Mouse (Mus musculus) cerebellum, postnatal 25 days (tissue): Measurements from ENCODE around the gene Olfr1297.

Source experiments
- DNase-seq, 2 experiments: peaks; one replicate each; pipeline ENCODE4 v3.0.0; 2021; ENCODE audit warnings: mixed read lengths in 2 of 2

Olfr1297 gene

DNA sequence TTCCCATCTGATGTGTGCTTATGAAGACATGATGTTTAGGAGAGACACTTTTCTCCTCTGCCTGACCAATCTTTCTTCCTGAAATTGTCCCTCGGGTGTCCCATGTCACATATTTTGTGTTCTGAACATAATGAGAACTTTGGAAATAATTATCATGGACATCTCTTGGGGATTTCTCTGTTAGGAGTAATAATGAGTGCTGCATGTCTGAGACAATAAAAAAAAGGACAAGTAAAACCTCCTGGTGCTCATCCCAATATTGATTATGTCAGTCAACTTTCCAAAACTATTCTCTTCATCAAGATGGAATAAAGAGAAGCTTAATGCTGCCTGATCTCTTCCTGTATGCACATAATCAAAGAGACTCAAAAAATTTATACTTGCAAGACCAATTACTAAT is at the start of gene Olfr1297:
Gene Olfr1297 (minus strand): TSS at position 101 of the 400 bp plus-strand sequence.
- DNase-seq = no peak

DNA sequence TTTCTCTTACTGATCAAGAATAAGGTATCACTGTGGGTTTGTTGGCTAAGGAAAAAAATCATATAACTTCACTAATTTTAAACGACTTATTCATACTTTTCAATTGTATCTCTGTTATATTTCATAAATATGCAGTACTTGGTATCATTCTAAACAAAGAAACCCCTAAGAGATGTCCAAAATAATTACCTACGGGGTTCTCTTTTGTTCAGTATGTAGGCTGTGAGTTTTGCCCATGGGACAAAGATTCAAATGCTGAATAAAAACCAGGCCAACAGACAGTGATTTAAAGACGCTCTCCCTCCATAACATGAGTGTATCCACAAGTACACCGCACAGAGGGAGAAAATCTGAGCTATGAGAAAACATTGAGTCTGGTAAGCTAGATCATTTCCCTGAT is 34.8 kb upstream of the Olfr1297 start, which contains the start of gene Olfr1299:
Gene Olfr1299 (plus strand): TSS at position 301 of the 400 bp plus-strand sequence.
- DNase-seq = no peak

DNA sequence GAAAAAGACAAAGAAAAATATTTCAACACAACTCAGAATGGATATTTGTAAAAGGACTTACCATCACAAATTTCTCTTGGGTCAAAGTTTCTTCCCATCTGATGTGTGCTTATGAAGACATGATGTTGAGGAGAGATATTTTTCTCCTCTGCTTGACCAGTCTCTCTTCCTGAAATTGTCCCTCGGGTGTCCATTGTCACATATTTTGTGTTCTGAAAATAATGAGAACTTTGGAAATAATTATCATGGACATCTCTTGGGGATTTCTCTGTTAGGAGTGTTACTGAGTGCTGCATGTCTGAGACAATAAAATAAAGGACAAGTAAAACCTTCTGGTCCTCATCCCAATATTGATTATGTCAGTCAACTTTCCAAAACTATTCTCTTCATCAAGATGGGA is 22.8 kb upstream of the Olfr1297 start, which contains the start of gene Olfr1298:
Gene Olfr1298 (minus strand): TSS at position 101 of the 400 bp plus-strand sequence.
- DNase-seq = no peak

DNA sequence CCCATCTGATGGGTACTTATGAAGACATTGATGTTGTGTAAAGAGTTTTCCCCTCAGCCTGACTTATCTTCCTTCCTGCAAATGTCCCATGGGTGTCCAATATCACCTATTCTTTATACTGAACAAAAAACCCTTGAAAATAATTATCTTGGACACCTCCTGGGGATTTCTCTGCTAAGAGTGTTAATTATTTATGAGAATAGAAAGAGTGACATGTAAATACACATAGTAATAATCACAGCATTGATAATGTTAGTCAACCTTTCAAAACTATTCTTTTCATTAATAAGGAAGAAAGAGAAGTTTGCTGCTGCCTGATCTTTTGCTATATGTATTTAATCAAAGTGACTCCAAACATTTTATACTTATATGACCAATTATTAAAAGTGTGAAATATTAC is 56.7 kb downstream of the Olfr1297 start, which contains the start of gene Olfr1295:
Gene Olfr1295 (minus strand): TSS at position 101 of the 400 bp plus-strand sequence.
- DNase-seq = no peak
